Mouse (Mus musculus) gastrocnemius, postnatal 36 days (tissue): ENCODE data around the gene Mpi. TPM values are rescaled to one million over a fixed set of nuclear protein-coding genes. Genes with fewer than 3 reads are reported as not detected.
A peak's percentile ranks its signal among the peaks of the same experiment; 100 is the strongest.

Experiments
- DNase-seq, 2 experiments: peaks; one replicate each; pipeline ENCODE4 v3.0.0; 2022
- intact Hi-C: fragments of 180-260 bp; cut with DNase I; formaldehyde crosslinking; loops from one replicate; pipeline ENCODE4 v1.15.1; 2025
- total RNA-seq, 2 experiments: library from RNA; stranded (reverse); gene quantifications; 2 replicates each; pipeline ENCODE4 v1.2.3; 2021

The Mpi gene
- total RNA-seq, 2 experiments from 2014 or later, result 80.9 to 83.7 TPM

- DNase-seq, result no peak
- intact Hi-C loops, result no loop called here
These were observed 12.0 kb upstream of the Mpi start for GRCm38 (mm10) chr9:57564609-57565008.

DNA sequence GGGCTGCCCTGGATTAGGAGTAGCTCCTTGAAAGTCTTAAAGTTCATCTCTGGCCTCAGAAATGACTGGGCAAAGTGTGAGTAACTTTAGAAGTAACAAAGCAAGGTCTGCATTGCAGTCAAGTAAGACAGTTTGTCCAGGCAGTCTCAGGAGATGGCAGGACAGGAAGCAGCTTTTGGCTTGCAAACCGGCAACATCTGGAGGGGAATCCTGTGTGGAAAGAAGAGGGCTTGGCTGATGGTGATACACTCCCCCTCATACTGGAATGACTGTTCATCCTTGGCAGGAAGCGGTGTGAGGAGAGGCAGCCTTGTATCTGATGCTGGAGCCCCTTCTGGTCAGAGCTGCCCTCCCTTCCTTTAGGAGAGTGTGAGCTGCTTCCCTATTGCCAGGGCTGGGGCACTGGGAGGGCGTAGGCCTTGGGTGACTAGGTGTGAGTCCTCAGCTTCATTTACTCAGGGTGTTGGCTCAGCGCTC is 10.4 kb upstream of the Mpi start:
- intact Hi-C loops, result no loop called here
- peak in 1 of 2 experiments; percentile 51 for DNase-seq

- intact Hi-C loops, result no loop called here
- DNase-seq, result no peak
These were observed 9.1 kb upstream of the Mpi start for GRCm38 (mm10) chr9:57561711-57562099.

GRCm38 (mm10) chr9:57560861-57561710 is 8.5 kb upstream of the Mpi start, which contains the start of gene Scamp2:
Scamp2 (plus strand) TSS chr9:57560943.
- intact Hi-C loops, result no loop called here
- DNase-seq, result peak; percentile 88 to 95

GRCm38 (mm10) chr9:57560263-57560662 is 7.7 kb upstream of the Mpi start:
- intact Hi-C loops, result no loop called here

GRCm38 (mm10) chr9:57559568-57559967 is 7.0 kb upstream of the Mpi start:
- no peak for DNase-seq
- intact Hi-C loops, result no loop called here

More at GRCm38 (mm10) chr9:57560263-57560662, 7.7 kb upstream of the Mpi start:
- no peak for DNase-seq

DNA sequence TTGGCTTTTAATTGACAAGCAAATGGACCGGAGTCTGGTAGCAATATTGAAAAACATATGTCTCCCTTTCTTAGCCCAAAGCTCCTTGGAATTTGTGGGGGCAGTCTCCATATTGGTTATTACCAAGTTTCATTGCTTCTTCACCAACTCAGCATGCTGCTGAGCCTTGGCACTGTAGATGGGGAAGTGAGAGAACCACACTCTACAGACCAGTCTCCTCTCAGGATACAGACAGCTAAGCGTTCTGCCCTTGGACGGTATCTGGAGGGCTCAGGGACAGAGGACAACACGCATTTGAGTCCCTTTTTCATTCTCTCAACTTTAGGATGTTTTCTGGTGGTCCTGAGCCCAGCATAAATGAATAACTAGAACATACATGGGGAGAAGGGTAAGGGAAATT is 6.1 kb upstream of the Mpi start:
- intact Hi-C loops, result no loop called here

DNA sequence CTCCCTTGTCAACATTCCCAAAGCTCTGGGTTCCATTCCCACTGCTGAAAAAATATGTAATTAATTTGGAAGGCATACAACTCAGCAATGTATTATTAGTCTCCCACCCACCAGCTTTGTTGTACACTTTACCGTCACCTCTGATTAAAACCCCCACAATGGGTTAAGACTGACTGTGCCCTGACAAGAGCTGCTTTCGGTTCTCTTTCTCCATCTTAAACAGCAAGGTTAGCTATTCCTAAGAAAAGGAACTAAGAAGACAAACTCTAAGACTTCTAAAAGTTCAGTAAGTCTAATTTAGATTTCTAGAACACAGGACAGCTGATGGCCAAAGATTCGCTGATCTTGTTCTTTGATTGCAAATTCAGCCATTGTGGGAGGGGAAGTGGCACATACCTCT is 4.7 kb upstream of the Mpi start:
- no peak for DNase-seq
- intact Hi-C loops, result no loop called here

More for the DNA sequence above, 6.1 kb upstream of the Mpi start:
- DNase-seq, result no peak

- DNase-seq, result no peak
- intact Hi-C loops, result no loop called here
These were observed 2.2 kb upstream of the Mpi start for GRCm38 (mm10) chr9:57554753-57555152.

GRCm38 (mm10) chr9:57553119-57553518 is 556 bp upstream of the Mpi start:
- no peak for DNase-seq
- intact Hi-C loops, result no loop called here

- intact Hi-C loops, result no loop called here
- DNase-seq, result no peak
These were observed 2.3 kb downstream of the Mpi start for GRCm38 (mm10) chr9:57550126-57550862.

- intact Hi-C loops, result no loop called here
- DNase-seq, result no peak
These were observed 3.4 kb downstream of the Mpi start for GRCm38 (mm10) chr9:57549186-57549585.

DNA sequence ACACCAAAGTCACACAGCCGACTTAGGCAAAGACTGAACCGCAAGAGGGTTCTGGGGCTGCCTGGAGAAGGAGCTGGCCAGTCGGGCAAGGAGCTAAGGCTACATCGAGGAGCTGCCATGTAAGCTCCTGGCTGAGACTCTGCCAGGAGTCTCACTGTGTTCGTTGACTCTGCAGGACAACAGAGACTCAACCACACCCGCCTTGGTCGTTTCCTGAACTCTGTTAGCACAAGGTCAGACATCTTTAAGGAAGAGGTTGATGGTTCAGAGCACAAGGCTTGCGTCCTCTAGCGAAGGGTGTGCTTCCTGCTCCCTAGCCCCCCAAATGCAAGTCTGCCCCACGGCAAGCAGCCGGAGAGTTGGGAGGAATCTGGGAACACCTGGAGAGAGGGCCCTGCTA is 4.7 kb downstream of the Mpi start:
- intact Hi-C loops, result no loop called here

DNA sequence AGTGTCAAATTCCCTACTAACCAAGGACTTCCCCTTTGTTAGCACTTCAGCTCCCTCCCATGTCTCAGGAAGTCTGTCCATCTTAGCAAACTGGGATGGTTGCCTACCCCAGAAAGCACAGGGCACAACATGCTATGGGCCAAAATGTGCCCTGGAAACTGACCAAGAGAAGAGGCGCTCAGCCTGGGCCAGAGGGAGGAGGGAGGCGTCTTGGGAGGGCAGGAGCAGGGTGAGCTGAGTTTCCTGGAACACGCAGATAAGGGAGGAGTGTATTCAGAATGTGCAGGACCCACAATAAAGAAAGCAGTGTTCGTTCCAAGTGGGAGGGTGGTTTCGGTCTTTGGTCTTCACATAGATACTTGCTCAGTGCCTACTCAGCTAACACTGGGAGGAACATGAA is 5.3 kb downstream of the Mpi start:
- DNase-seq, result peak in 1 of 2 experiments; percentile 61
- intact Hi-C loops, result no loop called here

More for the DNA sequence above, 4.7 kb downstream of the Mpi start:
- DNase-seq, result no peak

GRCm38 (mm10) chr9:57543951-57544350 is 8.6 kb downstream of the Mpi start:
- intact Hi-C loops, result loop anchor here (5.0 kb wide), 1 partner anchor 108 kb away; the partner anchor contains the start of gene Csk
- no peak for DNase-seq

GRCm38 (mm10) chr9:57541312-57541711 is 11.3 kb downstream of the Mpi start:
- no peak for DNase-seq
- intact Hi-C loops, result loop anchor here (2.0 to 5.0 kb wide), 2 partner anchors 47 to 111 kb away; partner anchors contain the start of genes Csk and Ulk3

- intact Hi-C loops, result loop anchor here (5.0 kb wide), 1 partner anchor 223 kb away; no protein-coding TSS in a partner anchor
These were observed 13.0 kb downstream of the Mpi start for GRCm38 (mm10) chr9:57539550-57539949.

DNA sequence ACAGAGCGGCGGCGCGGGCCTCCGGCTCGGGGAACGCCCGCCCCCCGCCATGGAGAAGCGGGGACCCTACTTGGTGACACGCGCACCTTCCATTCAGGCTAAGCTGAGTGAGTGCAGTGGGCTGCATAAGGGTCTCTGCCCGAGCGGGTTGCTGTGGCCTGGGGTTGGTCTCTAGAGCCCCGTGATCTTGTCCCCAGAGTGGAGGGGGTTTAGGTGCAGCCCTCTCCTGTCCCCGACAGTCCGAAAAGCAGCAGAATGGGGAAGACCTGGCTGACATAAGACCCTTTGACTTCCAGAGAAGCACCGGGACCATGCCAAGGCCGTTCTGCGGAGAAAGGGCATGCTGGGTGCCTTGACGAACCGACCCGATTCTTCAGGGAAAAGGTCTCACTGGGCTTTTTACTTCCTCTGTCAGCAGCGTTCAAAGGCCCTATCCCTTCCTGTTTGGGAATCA is 14.8 kb downstream of the Mpi start:
- intact Hi-C loops, result loop anchor here (5.0 kb wide), 1 partner anchor 225 kb away; no protein-coding TSS in a partner anchor
- DNase-seq, result no peak

More at GRCm38 (mm10) chr9:57539550-57539949, 13.0 kb downstream of the Mpi start:
- DNase-seq, result no peak

DNA sequence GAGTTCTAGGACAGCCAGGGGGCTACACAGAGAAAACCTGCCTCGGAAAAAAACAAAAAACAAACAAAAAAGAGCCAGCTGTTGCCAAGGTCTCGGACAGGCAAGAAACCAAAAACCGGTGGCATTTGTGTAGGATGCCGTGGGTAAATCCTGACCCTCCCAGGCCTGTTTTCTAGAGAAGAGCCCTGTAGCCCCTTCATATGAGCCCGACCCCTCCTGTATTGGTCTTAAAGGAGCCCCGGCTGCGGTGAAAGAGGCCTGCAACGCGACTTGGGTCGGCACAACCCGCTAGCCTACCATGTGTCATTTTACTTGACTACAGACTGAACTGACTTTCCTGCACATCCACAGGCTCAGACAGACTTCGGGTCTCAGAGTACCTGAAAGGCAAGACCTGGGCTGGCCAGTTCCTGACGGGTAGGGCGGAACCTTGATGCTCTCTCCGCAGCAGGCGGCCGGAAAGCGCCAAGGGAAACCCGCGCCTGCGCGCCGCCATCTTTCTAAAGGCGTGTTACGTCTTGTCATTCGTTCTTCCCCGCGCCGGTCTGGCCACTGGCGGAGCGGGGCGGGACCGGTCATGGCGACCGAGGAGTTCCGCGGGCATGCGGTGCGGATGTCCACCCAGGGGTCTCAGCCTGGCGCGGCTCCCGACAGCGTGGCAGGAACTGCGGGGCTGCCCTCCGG is 15.4 kb downstream of the Mpi start, which contains the start of gene Fam219b:
Gene Fam219b (plus strand): TSS at position 485 of the 684 bp plus-strand sequence.
- intact Hi-C loops, result loop anchor here (5.0 kb wide), 1 partner anchor 225 kb away; no protein-coding TSS in a partner anchor
- DNase-seq, result peak; percentile 86 to 89

DNA sequence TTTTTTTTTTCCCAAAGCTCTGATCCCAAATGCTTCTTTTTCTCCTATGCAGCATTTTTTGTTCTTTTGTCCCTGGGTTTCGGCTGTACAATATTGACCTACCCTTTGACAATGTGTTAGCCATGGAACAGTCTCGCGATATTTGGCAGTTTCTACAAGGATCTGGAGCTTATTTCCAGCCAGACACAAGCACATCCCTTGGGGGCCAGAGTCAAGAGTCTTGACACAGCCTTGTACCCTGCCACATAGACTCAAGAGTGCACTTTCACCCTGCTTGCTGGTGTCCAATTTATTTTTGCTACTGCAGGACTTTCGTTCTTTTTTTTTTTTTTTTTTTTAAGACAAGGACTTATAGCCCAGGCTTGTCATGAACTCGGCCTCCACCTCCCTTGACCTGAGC is 16.2 kb downstream of the Mpi start:
- intact Hi-C loops, result loop anchor here (5.0 kb wide), 1 partner anchor 226 kb away; no protein-coding TSS in a partner anchor
- no peak for DNase-seq
